Mouse (Mus musculus) cerebellum, postnatal 25 days (tissue): ENCODE data around the gene Scly.

ENCODE experiments used
- DNase-seq, 2 experiments: peaks; one replicate each; pipeline ENCODE4 v3.0.0; 2021; ENCODE audit warnings: mixed read lengths in 2 of 2

Gene Scly

DNA sequence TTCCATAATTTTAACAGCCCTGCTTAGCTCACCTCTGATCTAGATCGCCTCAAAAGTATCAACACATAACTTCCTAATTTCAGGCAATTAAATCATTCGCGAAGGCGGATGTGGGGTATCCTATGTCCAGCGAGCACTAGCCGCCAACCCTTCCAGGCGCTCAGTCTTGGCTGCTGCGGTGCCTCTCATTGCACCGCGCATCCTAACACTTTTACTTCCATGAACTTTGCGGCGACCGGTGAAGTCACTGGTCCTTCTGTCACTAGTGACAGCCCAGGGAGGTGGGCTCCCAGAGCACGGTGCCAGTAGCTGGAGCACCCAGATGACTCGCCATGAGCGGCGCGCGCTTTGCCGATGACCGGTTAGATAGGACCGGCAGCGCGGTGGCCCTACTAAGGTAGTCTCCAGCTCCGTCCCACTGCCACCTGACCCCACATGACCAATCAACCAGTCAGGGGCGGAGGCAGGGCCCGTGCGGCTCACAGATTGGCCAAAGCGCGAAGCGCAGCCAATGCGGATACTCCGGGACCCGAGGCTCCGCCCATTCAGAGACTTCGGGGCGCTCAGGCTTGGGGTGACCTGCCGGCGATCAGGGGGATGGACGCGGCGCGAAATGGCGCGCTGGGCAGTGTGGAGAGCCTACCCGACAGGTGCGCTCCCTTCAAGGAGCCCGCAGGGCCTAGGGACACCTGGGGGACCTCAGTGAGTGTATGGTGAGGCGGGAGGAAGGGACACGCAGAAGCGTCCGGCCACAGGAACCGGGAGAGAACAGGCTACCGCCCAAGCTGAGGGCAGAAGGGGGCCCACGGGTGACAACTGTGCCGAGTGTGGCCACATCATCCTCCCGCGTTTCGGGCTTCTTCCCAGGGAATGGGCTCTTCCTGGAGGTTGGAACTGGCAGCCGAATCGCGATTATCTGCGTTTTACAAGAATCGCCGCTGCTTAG lies at the start of gene Scly:
Gene Scly, plus strand, starts transcription at position 540 of the 946 bp plus-strand sequence.
- DNase-seq = peak; percentile 95 to 97

DNA sequence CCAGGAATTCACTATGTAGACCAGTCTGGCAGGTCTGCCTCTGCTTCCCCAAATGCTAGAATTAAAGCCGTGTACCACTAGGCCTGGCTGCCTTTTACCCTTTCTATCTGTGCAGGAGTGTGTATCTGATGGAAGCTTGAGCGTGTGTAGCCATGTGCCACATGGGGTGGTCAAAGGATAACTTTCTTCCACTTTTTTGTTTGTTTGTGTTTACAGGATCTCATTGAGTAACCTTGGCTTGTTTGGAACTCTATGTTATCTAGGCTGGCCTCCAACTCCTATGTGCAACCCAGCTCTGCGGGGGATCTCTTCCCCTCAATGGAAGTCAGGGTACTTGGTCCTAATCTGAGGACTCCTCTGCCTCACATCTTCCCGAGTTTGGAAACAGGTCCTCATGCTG lies 49.2 kb upstream of the Scly start:
- DNase-seq = peak in 1 of 2 experiments; percentile 29

DNA sequence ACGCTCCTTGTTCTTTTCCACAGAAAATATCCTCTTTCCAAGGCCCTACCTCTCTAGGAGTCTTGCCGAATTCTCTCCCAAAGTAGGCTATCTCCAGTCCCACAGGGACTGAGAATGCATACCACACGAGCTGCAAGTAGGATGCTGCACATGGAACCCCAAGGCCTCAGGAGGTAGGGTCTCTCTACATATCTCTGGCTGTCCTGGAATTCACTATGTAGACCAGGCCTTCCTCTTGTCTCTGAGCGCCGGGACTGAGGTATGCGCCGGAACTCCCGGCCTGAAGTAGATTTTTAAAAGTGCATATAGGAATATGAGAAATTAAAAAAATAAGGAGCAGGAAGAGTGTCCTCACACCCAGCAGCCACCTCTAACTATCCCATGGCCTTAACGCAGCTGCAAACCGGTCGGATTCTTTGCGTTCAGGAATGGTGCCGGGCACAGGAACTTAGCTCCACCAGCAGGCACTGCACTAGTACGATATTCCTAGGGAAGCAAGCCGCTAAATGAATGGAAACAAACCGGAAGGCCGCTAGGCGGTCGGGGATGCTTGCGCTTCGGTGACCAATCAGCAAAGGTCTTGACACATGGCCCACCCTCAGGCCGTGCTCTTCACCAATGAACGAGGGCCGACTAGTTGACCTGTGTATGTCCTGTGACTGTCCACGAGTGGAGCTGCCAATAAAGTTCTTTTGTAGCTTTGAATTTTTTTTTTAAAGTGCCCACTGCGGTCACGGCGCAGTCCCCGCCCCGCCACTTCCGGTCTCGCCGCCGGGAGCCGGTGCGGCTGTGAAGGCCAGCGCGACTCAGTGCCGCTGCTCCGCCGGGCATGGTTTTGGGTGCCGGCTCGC lies 48.3 kb upstream of the Scly start, which contains the start of gene Ube2f:
Gene Ube2f, plus strand, starts transcription at position 741 of the 851 bp plus-strand sequence.
- DNase-seq = peak; percentile 92 to 94

DNA sequence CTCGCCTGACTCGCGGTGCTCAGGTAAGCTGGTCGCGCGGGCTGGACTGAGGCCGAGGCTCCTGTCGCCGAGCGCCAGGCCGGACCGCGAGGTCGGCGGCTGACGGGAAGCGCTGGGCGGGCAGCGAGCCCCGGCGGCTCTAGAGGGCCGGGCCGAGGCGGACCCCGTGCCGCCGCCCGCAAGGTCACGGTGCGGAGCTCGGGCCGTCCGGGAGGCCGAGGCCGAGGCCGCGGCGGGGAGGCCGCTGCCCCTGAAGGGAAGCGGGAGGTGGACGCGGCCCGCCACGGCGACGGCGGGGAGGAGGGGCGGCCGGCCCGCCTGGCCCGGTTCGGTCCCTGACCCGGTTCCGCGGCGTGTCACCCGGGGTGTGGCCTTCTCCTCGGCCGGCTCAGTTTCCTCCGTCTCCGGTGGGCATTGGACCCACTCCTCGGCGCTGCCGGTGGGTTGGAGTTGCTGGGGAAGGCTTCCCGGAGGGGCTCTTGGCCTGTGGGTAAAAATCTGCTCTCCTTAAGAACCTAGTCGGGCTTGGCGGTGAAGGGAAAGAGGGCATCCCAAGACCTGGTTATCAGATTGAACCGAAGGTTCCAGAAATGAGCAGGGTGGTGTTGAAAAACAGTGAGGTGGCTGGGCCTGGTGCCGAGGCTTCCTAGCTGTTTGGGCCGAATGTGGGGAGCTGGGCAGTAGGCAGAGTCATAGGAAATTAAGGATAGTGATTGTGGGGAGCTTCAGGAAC lies 47.6 kb upstream of the Scly start:
- DNase-seq = peak in 1 of 2 experiments; percentile 45

DNA sequence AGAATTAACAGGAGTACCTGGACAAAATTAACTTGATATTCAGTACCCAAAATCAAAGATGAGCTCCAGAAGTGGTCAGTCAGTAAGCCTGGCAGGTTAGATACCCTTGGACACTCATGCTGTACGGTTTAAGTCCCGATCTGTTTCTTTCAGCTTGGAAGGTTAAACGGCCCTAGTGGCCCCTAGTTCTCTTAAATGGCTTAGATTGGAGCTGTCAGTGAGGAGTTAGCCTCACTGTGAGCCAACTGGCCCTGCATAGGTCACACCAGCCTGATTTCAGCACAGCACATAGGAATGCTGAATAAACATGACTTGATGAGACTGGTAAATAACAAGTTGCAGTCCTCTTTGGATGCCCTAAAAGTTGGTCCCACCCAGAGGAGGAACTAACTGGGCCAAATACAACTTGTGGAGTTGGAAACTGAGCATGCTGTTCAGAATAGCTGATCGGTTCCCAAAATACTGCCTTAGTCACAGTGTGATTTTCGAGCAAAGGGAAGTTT lies 46.9 kb upstream of the Scly start:
- DNase-seq = peak in 1 of 2 experiments; percentile 10

DNA sequence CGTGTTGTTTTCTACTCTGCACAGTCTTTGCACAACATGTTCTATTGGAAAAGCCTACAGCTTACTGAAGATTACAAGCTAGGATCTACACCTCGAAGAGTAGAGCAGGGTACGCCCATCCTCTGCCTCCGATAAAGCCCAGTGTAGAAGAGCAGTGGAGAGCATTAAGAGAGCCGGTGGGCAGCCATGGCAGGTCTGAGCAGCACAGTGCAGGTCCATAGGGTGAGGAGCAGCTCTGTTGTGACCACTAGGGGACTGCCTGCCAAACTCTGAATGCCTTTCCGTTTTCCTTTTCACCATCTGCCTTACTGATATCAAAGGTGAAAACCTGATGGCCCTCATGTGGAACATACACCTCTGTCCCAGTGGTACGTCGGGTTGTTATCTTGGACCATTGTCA lies 46.2 kb upstream of the Scly start:
- peak; percentile 10 to 26 for DNase-seq

DNA sequence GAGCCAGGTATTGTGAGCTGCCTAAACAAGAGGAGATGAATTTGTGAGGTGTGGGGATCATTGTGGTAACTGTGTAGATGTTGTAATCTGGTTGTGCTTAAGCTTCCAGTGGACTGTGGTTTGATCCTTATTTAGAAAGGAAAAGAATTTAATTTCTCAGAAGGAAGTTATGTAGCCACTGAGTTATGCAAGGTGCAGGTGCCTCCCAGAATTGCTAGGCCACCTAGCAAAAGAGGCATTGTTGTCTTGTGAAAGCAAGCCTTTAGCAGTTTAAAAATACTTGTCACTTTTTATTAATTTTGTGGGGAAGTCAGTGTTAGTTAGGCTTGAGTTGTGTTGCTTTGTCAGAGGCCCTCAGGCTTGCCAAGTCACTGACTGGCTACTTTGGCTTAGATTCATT lies 40.2 kb upstream of the Scly start:
- no peak for DNase-seq

DNA sequence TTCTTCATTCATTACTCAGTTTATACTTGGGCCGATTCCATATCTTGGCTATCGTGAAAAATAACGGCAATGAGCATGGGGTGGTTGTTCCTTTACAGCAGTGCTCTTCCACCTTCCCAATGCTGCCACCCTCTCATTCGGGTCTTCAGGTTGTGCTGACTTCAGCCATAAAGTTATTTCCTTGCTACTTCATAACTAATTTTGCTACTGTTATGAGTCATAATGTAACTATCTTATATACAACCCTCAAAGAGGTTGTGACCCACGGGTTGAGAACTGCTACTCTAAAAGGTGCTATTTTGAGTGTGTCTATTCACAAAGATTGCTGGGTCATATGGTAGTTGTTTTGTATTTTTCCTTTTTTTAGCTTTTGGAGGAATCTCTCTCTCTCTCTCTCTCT lies 38.3 kb upstream of the Scly start:
- DNase-seq = no peak

DNA sequence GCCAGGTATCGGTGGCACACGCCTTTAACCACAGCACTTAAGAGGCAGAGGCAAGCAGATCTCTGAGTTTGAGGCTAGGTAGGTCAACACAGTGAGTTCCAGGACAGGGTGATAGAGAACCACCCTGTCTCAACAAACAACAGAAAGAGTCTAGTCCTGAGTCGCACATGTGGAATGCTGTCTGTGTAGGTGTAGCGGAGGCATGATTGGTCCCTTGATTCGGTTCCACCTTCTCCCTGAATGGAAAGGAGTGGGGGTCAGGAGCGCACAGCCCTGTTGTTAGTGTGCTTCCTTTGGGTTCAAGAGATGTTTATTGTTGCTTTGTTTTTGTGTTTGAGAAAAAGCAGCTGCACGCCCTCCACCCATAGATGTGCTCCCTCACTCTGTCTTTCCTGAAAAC lies 35.6 kb upstream of the Scly start:
- DNase-seq = no peak

DNA sequence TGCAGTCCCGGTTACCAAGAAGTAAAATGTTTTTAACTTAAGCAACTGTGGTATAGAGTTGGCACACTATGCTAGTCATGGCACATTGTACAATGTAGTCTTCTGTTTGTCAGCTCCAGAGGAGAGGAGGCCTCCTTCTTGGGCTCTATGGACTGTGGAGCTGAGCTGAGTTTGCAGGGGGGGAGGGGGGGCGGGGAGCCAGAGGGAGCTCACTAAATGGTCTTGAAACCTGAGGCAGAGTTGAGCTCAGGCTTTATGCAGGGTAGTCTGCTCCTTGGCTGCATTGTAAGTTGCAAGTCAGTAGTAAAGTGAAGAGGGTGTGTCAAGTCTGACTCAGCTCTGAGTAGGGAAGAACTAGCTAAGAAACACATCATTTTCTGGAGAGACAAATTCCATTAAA lies 25.9 kb upstream of the Scly start:
- no peak for DNase-seq

DNA sequence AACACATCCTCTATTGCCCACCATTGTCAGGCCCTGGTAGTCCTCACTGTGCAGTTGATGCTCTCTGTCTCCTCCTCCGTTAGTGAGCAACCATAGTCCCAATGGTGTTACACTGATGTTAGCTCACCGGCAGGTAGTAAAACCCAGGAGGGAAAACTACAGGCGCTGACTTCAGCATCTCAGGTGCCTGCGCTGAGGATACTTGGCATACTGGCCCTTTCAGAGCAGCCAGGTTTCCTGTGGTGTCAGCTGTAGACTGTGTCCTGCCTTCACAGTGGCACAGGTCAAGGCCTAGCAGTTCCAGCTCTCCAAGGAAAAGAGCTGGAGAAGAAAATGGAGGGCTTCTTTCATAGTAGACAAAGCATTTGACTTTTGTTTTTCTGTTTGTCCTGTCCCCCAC lies 21.6 kb upstream of the Scly start:
- DNase-seq = peak; percentile 40 to 47

DNA sequence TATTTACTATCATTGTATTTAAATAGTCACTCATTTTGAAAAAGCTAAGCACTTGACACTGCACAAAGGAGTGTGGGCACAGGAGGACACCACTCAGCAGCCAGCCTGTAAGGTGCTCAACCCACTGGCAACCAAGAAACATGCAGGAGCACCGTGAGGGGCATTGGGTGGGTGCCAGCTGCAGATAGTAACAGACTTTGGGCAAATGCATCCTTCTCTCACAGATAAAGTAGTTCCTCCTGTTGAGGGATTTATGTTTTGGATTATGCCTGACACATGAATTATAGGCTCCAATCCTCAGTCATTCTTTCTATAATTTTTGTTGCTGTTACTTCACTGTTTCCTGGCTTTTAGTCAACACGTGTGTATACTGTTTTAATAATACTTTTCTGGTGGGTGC lies 20.7 kb upstream of the Scly start:
- DNase-seq = peak in 1 of 2 experiments; percentile 26

DNA sequence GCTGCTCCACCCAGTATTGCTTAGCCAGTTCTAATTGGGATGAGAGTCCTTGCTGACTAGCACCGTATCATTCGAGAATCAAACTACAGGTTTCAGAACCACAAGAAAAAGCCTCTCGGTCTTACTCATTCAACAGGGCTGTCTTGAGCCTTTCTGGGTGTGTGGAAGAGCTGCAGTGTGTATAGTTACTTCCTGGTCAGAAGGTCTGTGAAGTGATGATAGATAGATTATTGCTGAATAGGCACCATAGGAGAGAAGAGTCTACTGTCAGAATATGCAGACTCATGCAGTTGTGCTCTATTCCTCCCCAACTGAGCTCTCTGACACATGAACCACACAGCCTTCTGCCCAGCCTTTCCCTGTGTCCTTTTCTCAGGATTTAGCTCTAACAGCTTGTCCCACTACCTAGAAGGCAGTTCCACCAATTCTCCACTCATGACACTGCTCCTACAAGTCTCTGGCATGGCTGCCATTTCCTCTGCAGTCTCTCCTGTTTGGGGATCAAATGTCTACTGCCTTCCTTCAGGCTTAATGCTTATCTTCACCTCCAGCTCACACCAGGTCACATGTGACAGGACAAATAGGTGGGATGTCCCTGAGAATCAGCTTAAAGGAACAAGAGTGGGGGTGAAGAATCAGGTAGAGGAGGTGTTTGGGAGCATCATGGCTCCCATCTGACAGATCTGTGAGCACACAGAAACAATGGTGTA lies 19.6 kb upstream of the Scly start:
- DNase-seq = no peak

DNA sequence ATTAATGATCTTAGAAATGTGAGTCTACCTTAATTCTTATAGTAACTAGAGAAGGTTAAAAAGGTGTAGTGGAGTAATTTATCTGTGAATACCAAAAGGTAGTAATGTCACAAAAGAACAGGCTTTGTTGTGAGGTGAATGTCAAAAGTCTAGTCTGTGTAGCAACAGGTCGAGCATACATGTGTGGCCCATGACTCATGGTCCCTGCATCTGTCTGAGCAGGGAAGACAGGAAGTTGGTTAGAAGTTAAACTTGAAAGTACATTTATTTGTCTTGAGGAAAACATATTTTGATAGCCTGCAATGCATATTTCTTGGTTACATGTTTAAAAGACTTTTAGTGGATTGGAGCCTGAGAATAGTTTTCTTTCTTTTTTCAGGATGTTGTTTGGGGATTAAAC lies 19.0 kb upstream of the Scly start:
- DNase-seq = no peak

DNA sequence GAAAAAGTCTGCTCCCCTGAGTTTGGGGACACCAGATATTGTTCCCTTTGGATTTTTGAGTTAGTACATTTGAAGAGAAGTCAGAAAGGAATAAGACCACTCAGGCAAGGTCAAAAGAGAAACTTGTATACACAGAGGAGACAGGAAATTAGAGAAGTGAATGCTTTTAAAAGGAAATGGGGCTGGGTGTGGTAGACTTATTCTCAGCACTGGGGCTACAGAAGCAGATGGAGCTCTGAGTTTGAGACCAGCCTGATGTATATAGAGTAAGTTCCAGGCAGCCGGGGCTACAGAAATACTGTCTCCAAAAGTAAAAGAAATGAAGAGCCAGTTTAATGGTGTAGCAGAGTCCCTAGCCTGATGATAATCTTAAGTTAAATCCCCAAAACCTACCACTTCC lies 15.6 kb upstream of the Scly start:
- no peak for DNase-seq

DNA sequence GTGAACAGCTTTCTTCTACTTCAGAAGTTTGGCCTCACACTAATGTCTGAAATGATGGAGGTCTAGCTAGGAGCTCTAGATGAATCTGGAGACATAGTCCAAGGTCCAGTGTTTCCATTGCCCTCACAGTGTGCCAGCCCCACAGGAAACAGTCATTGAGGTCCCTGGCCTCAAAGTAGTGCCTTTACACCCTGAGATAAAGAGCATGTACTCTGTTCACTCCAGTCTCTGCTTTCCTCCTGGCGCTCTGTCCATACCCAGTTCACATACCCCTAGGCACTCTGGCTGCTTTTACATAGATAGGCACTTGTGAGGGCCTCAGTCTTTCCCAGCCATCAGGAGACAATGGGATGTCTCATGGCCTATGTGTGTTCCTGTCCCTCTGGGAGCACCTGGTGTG lies 8.8 kb upstream of the Scly start:
- DNase-seq = no peak

DNA sequence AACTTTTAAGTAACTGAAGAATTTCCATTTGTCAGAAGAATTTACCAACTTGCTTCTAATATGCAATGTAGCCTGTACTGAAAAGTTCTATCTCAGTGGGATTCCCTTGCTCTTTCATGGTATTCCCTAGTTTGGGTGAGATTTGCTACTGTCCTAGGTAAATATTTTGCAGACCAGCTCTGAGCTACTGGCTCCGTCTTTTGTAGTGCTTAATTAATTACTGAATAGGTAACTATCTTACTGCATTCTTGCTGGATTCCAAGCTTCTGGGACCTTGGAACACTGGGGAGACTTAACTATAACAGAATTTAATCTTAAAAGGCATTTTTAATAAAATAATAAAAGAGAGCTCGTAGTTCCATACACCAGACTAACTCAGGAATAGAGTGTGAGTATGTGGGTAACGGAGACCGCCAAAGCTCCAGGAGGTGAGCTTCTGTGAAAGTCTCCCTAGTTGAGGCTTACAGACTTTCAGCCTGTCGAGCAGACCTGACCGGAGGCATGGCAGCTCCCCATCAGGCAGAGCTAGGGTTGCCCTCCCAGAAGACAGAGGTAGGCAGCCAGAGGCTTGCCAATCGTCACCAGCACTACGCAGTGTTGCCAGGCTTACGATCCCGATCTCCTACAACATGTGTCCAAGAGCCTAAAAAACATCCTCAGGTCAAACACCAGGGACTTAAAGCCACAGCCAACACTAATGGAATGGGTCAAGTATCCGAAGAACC lies 5.9 kb upstream of the Scly start:
- DNase-seq = no peak

DNA sequence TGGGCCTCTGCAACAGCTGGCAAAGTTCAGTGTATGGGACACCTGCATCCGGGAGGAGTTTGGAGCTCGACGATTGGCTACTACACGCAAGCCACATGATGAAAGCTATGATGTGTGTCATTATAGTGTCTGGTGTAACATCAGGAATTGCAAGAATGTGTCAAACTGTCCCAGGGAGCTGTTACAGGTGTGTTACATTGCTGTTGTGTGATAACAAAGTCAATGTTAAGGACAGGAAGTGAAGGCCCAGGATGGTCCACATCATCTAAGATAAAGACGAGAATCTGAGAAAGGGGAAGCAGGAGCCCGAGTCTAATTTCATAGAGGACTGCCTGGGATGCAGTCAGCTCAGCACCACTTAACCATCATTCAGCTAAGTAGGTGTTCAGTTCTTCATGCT lies 2.6 kb upstream of the Scly start:
- no peak for DNase-seq

DNA sequence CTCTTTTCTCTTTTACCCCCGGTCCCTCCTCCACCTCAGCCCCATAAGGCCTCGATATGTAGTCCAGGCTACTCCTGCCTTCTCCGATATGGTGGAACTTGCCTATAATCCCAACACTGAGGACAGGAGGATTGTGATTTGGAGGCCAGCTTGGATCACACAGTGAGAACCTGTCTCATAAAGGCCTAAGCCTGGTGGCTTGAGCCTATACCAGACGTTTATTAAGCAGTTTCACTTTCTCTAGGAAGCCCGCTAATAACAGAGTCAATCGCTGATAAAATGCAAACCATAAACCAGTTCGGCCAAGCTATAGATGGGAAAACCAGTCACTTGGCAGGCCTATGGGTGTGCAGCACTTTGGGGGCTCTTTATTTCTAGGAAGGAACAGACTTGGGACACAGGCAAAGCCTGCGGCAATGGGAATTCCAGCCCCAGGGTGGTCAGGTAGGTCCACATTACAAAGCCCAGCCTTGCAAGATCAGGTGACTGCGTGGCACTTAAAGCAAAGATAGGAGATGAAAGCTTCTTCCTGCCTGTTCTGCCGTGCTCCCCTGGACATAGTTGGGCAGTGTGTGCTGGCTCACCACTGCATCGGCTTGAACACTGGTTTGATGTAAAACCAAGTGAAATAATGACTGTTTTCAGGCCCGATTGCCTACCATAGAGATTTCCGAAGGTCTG lies 1.0 kb downstream of the Scly start:
- DNase-seq = no peak

DNA sequence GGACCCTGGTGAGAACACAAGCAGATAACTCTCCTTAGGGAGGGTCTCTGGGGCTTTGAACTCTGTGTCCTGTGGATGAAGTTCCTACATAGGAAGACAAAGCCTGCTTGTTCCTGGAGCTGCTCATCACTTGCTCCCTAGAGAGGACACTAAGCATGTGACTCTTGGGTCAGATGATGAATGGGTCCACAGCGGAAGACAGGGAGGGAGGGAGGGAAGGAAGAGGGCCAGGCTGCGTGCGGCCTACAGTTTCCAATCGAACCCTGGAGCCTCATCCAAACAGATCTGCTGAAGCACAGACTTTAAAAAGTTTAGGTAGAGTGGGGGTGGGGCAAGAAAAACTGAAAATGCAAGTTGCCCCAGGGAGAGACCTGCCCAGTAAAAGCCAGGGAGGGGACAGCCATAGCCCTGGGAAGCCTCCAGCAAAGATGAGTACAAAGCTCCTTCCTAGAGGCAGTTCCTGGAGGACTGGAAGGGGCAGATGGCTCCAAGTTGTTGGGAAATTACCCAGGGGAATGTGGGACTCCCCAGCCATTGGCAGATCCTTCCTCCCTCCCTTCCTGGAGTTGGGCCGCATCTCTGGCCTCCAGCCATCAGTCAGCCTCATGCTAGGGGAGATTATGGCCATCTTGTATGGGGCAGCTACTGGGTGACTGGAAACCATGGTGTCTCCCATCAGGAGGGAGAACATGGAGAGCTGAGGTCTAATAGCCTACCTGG lies 1.7 kb downstream of the Scly start:
- DNase-seq = peak; percentile 30 to 41
